Mouse (Mus musculus): ENCODE data around the gene Ppp1r37.

The Ppp1r37 gene

GRCm38 (mm10) chr7:19498326-19498725 lies 64.5 kb downstream of the Ppp1r37 start:
- peak; percentile 71 for DNase-seq

GRCm38 (mm10) chr7:19496214-19496555 lies 66.7 kb downstream of the Ppp1r37 start:
- DNase-seq, result peak; percentile 74

GRCm38 (mm10) chr7:19495521-19496213 lies 67.2 kb downstream of the Ppp1r37 start:
- DNase-seq, result peak; percentile 93

- peak; percentile 89 for DNase-seq
Observed at GRCm38 (mm10) chr7:19494751-19495474, 68.0 kb downstream of the Ppp1r37 start.

- peak; percentile 97 for DNase-seq
Observed at GRCm38 (mm10) chr7:19491731-19492130, 71.1 kb downstream of the Ppp1r37 start.

- peak; percentile 85 for DNase-seq
Observed at GRCm38 (mm10) chr7:19489525-19489924, 73.4 kb downstream of the Ppp1r37 start.

GRCm38 (mm10) chr7:19486549-19486948 lies 76.3 kb downstream of the Ppp1r37 start:
- DNase-seq, result no peak

GRCm38 (mm10) chr7:19485488-19485887 lies 77.4 kb downstream of the Ppp1r37 start:
- DNase-seq, result no peak

- no peak for DNase-seq
Observed at GRCm38 (mm10) chr7:19483281-19483680, 79.6 kb downstream of the Ppp1r37 start.

Data from heart, adult 11 months (tissue).